Mouse (Mus musculus): ENCODE measurements around the gene Ly9.

Gene Ly9

DNA sequence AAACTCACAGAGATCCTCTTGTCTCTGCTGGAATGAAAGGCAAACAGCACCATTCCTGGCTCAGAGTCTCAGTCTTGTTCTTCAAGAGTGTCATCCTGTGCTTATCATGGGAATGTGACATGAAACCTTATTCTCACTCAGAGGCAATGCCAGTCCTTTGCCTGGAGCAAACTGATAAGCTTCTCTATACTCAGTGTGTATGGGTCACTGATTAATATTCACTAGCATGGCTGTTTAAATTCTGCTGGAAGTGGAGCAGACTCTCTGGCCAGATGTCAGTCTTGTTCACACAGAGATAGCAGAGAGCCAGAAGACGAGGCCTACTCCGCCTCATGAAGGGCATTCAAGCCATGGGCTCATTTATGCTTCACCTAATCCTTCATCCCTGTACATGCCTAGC is 22.6 kb downstream of the Ly9 start:
- in situ Hi-C loops (cut with MboI) = no loop called here

DNA sequence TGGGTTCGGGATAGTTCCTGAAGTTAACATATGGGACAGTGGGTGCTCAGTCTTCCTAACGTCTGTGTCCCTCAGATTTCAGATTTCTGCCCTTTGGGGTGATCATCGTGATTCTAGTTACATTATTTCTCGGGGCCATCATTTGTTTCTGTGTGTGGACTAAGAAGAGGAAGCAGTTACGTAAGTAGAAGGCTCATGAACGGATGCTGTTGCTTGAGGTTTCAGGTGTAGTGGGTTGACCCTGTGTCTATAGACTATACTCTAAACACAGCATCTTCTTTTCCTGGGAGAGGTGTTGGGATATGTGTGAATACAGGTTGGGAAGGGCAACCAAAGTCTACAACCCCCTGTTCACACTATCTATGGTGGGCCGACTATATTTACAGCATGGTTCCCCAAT is 30.0 kb downstream of the Ly9 start:
- in situ Hi-C loops (cut with MboI) = no loop called here

DNA sequence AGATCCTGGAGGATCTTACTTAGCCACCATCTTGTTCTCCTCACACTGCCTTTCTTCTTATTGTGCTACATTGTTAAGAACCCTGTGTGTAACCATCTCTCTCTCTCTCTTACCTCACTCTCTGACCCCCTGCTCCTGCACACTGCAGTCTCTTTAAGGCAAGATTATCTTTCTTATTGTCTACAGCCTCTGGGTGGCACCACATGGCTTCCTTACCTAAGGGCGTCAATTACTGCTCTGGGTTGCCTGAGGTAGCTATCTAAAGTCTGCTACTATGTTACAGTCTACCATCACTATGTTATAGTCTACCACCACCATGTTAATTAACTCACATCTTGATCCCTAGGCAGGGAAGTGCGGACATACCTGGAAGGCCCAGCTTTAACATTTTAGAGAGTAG is 38.8 kb downstream of the Ly9 start:
- in situ Hi-C loops (cut with MboI) = loop anchor here (10.0 kb wide), 2 partner anchors 64 to 204 kb away; partner anchors contain the start of genes Alyref2 and Klhdc9

DNA sequence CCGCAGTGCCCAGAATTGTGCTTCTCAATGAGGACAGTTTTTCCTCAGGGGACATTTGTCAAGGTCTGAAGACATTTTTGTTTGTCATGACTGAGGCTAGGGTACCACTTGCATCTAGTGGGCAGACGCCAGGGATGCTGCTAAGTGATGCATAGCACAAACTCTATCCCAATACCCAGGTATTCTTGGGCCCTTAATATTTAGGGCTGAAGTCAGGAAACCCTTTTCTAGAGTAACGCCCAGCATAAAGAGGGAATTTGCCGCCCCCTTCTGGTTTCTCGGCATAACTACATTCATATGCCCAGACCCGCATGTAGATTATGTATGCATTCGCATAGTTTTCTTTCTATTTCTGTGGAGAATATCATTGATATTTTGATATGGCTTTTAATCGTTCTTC is 40.4 kb downstream of the Ly9 start:
- in situ Hi-C loops (cut with MboI) = loop anchor here (10.0 kb wide), 2 partner anchors 62 to 202 kb away; partner anchors contain the start of genes Alyref2 and Klhdc9

DNA sequence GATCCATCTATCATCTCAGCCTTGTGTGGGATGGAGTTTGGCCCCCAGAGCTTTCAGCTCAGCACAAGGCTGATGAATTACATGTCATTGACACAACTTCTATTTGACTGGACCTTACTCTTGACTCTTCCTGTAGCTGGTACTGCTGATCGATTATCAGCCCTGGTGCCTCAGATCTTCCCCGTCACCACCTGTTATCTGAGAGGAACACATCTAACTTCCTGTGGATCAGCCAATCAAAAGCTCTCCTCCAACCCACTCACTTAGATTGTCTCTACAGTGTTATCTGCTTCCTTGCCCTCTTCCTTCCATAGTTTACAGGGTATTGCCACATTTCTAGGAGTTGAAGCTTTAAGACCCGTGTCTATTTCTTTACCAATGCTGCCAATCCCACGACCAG is 41.3 kb downstream of the Ly9 start:
- in situ Hi-C loops (cut with MboI) = loop anchor here (10.0 kb wide), 2 partner anchors 61 to 201 kb away; partner anchors contain the start of genes Alyref2 and Klhdc9

DNA sequence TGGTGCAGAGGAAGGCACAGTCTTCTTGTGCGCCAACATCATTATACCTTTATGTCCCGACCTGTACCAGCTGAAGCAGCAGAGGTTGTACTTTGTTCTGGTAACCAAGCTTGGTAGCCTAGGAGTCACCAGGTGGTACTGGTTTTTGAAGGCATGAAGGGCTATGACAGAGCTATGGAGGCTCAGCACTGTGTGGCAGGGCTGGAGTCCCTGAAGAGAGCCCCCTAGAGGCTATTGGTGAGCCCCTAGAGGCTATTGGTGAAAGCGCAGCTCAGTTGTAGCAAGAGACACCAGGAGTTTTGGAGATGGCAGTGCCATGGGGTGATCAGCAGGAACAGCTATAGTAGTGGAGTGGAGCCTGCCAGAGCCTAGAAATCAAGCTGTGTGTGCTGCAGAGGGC is 43.0 kb downstream of the Ly9 start:
- in situ Hi-C loops (cut with MboI) = loop anchor here (10.0 kb wide), 2 partner anchors 59 to 199 kb away; partner anchors contain the start of genes Alyref2 and Klhdc9

DNA sequence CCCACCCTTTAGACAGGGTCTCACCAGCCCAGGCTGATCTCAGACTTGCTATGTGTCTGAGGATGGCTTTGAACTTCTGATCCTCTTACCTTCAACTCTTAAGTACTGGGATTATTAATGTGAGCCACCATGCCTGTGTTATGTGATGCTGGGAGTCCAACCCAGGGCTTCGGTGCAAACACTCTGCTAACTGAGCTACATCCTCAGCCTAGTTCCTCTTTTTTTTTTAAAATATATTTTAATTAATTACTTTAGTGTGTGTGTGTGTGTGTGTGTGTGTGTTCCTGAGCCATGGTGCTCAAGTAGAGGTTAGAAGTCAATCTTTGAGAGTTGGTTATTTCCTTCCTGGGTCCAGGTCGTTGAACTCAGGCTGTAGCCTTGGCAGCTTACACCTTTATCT is 44.2 kb downstream of the Ly9 start:
- in situ Hi-C loops (cut with MboI) = loop anchor here (10.0 kb wide), 2 partner anchors 58 to 198 kb away; partner anchors contain the start of genes Alyref2 and Klhdc9

DNA sequence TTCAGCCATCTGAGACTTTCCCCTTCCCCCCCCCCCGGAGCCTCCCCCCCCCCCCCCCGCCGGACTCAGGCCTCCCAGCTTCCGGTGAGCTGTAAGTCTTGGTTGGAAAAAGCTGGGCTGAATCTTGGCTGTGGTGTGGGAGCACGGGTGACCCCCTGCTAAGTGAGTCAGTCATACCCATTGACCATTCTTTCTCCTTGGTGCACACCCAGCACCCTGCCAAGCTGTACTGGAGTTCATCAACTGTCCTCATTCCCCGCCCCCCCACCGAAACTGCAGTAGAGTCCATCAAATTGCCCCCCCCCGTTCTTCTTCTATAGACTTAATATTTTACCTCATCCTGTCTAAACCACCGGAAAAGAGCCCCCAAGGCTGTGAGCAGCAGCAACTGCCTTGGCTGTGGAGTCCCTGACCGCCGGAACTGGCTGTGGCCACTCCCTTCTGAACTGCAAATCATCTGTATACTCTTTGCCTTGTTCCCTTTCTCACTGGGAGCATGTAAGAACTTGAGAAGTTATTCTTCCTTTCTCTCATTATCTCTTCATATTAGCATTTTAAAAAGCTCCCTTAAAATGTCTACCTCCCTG is 45.5 kb downstream of the Ly9 start:
- in situ Hi-C loops (cut with MboI) = loop anchor here (10.0 kb wide), 2 partner anchors 57 to 197 kb away; partner anchors contain the start of genes Alyref2 and Klhdc9

DNA sequence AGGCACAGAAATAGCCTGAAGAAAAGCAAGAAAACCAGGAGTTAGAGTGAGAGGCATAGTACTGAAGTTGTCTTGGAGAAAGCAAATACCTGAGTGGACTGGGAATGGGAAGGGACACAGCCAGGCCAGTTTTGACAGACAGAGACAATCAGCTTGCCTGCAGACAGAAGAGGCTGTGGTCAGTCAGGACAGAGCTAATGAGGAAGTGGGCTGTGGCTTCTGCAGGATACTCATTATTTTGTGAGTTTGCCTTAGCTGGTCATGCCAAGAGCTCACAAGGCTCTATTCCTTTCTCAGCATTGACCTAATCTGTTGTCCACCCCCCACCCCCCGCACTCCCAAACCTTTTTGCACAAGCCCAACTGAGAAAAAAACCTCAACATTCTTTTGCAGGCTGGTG is 46.0 kb downstream of the Ly9 start:
- in situ Hi-C loops (cut with MboI) = loop anchor here (10.0 kb wide), 2 partner anchors 56 to 196 kb away; partner anchors contain the start of genes Alyref2 and Klhdc9

DNA sequence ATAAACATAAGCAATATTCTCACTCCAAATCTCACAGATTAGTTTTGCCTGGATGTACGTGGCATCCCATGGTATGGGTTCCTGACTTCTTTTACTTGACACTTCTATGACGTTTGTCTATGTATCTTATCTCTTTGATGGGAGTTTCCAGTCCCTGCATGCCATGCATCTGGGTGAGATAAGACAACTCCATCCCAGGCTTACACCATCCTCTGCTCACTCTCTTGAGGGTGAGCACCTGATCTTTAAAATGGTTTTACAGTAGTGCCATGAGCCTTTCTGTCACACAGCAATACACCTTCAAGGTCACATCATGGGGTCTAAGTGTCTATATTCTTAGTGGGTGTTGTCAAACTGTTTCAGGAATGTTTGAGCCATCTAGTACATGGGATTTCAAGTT is 46.9 kb downstream of the Ly9 start:
- in situ Hi-C loops (cut with MboI) = loop anchor here (10.0 kb wide), 2 partner anchors 55 to 195 kb away; partner anchors contain the start of genes Alyref2 and Klhdc9

DNA sequence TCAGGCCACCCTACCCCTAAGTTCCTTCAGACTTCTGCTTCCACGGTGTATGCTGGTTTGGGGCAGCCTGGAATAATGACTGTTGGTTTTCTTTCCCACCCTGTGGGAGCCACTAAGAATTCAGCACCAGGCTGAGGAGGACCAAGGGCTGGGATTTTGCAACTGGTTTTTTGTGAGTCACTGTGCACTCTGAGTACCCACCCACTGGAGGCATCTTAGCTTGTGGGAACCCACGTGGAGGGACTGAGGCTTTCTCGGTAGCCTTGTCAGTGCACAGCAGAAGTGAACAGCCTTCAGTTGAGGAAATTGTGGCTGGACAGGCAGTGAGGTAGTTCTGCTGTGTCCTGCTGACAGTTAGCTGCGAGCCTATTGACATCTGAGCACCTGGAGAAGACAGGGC is 48.3 kb downstream of the Ly9 start, which contains the start of gene Cd244a:
TSS of gene Cd244a (plus strand) at position 296 of the 400 bp plus-strand sequence.
- in situ Hi-C loops (cut with MboI) = no loop called here

DNA sequence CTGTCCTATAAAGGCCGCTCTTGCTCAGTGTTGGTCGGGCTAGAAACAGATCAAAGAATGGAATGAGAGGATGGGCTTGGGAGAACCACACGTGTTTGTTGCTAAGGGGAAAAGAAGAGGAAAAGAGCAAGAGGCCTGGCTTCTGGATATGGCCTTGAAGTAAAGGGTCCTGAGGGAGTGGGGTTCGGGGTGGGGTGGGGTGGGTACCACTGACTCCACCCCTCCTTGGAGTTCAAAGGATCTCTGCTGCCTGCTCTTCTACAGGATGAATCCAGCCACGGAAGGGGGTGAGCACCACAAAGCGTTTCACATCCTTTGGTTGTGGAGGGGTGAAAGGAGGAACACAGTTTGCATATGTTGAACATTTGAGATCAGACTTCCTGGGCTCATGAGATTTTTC is 48.8 kb downstream of the Ly9 start:
- in situ Hi-C loops (cut with MboI) = no loop called here

DNA sequence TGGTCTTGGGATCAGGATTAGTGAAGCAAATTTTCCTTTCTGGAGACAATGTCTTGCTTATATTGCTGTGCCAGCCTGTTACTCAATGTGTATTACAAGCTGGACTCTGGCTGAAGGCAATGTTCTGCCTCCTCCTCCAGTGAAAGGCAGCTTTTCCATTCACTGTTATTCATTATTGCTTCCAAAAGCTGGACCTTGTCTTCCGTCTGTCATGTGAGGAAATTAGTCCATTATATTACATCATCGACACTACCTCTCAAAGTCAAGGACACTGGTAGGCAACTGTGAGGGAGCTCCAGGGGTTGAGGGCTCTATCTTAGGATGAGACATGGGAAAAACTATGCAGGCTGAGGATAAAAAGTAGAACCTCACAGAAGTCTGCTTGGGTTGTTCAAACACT is 50.8 kb downstream of the Ly9 start:
- in situ Hi-C loops (cut with MboI) = no loop called here

DNA sequence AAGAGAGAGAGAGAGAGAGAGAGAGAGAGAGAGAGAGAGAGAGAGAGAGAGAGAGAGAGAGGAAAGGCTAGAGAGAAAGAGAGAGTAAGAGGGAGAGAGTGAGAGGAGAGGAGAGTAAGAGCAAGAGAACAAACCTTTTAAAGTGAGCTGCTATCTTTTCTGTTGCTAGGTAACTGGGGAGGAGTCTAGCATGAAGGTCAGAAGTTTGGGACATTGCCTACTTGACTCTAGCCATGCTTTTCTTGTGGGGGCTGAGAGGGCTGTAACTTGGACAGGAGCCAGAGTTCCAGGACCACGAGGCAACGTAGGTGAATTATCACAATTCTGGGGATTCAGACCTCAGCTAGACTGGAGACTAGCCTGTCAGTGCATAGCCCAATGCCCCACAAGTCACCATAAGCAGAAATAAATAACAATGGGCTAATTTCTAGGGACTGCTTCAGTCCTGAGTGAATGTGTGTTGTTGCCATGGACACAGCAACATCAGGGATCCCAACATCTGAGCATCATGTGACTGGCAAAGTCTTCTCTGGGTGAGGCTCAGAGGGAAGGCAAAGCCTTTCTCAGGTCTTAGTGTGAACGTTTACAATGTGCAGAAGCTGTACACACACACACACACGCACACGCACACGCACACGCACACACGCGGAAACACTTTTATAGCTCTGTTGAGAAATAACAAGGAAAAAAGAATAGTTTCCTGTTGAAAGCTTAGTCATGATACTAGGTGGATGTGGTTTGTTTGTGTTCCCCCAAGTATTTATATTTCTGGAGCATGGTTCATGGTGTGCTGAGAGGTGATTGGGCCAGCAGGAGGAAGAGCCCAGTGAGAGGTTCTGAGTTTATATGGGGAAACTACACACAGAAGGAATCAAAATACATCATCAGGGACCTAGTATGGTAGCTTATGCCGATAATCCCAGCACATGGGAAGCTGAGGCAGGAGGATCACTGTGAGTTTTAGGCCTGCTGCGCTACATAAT is 53.6 kb downstream of the Ly9 start:
- in situ Hi-C loops (cut with MboI) = no loop called here

DNA sequence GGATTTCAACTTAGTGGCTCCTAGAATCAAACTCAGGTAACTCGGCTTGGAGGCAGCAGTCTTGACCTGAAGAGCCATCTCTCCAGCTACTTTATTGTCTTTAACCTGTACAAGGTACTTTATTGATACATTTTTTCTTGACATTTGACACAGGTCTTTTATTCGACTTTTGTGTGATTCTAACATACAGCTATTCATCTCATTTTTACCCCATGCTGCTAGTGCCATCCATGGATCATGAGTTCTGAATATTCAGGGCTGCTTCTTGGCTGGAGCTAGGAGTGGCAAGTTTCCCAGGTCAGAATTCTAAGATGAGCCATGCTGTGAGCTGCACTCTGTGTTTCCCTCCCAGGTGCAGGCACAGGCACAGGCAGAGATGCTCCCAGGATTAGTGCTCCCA is 55.0 kb downstream of the Ly9 start:
- in situ Hi-C loops (cut with MboI) = no loop called here

DNA sequence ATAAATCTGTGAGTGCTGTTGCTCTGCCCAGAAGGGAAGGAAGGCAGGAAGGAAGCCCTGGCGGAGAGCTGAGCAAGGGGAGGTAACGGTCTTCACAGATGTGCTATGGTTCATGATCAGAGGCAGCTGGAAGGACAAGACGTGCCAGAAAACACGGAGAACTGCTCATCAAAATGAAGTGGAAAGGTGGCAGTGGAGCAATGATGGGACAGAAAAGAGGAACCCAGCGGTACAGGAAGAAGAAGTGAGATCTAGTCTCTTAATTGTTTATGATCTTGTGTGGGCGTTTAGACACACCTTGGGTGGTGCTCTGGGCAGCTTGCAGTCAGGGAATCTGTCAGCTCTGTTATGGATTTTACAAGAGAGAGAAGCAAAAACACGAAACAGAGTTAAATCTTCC is 55.9 kb downstream of the Ly9 start:
- in situ Hi-C loops (cut with MboI) = no loop called here

DNA sequence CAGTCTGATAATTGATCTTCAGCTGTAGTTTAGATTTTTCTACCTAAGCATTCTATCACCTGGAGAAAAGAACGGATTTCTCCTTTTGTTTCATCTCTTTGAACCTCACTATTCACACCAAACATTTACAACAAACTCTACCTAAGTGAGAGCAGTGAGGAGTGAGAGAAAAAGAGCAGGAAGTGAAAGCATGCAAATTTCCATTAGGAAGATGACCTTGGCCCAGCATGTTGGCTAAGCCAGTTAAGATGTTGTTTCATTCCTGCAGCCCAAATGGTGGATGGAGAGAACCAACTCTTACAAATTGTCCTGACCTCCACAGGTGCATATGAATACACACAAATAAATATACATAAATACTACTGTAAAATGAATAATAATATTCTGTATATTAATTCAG is 66.5 kb downstream of the Ly9 start:
- in situ Hi-C loops (cut with MboI) = no loop called here
